ENCODE assay signal across 8 mouse cellular contexts in genomic region chr10:80931153-80931671, GRCm38 (mm10). TPM values are rescaled to one million over a fixed set of nuclear protein-coding genes. Genes with fewer than 3 reads are reported as not detected.
A peak's percentile ranks its signal among the peaks of the same experiment; 100 is the strongest.
DNase-seq lines count a peak whose midpoint lies in the region; ATAC-seq and TF ChIP-seq lines count a peak whose summit lies in the region.

No protein-coding gene starts in this region.

- DNase-seq in gastrocnemius, adult 18-20 months (ENCODE audit: low spot score) = peak; percentile 81
- DNase-seq in gastrocnemius, postnatal 4 days (ENCODE audit: low spot score in 2 of 2) = no peak
- DNase-seq in G1E (ENCODE audit: low spot score) = no peak
- peak; percentile 55 for DNase-seq in gastrocnemius, postnatal 10 days
- peak; percentile 64 for DNase-seq in kidney, adult 2 months
- no peak for DNase-seq in layer of hippocampus, adult 9-11 months
- no peak for DNase-seq in frontal cortex, postnatal 14 days (ENCODE audit: low spot score in 2 of 2)

- TF ChIP-seq CTCF in G1E (IDR thresholded peaks at IDR 0.05; ENCODE audit: low read depth, low read length) = no peak
- TF ChIP-seq CTCF in kidney, adult 2 months (conservative IDR thresholded peaks at IDR 0.05; ENCODE audit: insufficient read depth, insufficient read length, low read depth, low read length) = no peak

- TF ChIP-seq POLR2A in kidney, adult 2 months (IDR thresholded peaks at IDR 0.05; ENCODE audit: low read depth, low read length) = no peak

- no peak for ATAC-seq in G1E (ENCODE audit: extremely low read depth, insufficient number of reproducible peaks, low FRiP score, poor library complexity, severe bottlenecking)
- ATAC-seq in midbrain, embryonic 13.5 days = no peak

- no peak overlapping the region for H3K27ac ChIP-seq in kidney, adult 2 months (ENCODE audit: insufficient read depth, low read depth, low read length)
- no peak overlapping the region for H3K27ac ChIP-seq in midbrain, embryonic 13.5 days

- H3K4me3 ChIP-seq in G1E (ENCODE audit: low read depth, low read length) = peak overlapping the region; percentile 77
- H3K4me3 ChIP-seq in kidney, adult 2 months (ENCODE audit: insufficient read depth, low read depth, low read length) = peak overlapping the region; percentile 71
- H3K4me3 ChIP-seq in midbrain, embryonic 13.5 days (replicated peaks) = peak overlapping the region; percentile 42

- WGBS in kidney, adult 2 months = 26% methylated on average over 14 of the region's 14 CpGs
- WGBS in midbrain, embryonic 13.5 days = 1% methylated on average over 11 of the region's 14 CpGs

- H3K4me2 ChIP-seq in midbrain, embryonic 13.5 days (replicated peaks) = peak overlapping the region; percentile 79

- peaks cover 63% of the 10 kb centered on the region for H3K4me1 ChIP-seq in G1E (ENCODE audit: insufficient read depth, low read depth, low read length)
- H3K4me1 ChIP-seq in kidney, adult 2 months (ENCODE audit: control insufficient read depth, insufficient read depth, low read length) = peaks cover 8% of the 10 kb centered on the region; the same call in 1 of the 2 replicates
- H3K4me1 ChIP-seq in midbrain, embryonic 13.5 days (replicated peaks) = peaks cover 58% of the 10 kb centered on the region

- H3K9me3 ChIP-seq in G1E (replicated peaks) = no peaks in the 10 kb centered on the region
- H3K9me3 ChIP-seq in midbrain, embryonic 13.5 days = no peaks in the 10 kb centered on the region

- H3K36me3 ChIP-seq in G1E (replicated peaks) = no peaks in the 10 kb centered on the region
- H3K36me3 ChIP-seq in kidney, adult 2 months (ENCODE audit: control insufficient read depth, insufficient read depth, low read length) = no peaks in the 10 kb centered on the region
- no peaks in the 10 kb centered on the region for H3K36me3 ChIP-seq in midbrain, embryonic 13.5 days

- H3K9ac ChIP-seq in midbrain, embryonic 13.5 days (replicated peaks) = peak overlapping the region; percentile 56; the same call in 1 of the 2 replicates

- peaks cover 57% of the 10 kb centered on the region for H3K27me3 ChIP-seq in G1E (ENCODE audit: insufficient read depth, low read length)
- H3K27me3 ChIP-seq in kidney, adult 2 months (replicated peaks; ENCODE audit: control insufficient read depth, insufficient read depth, low read length) = no peaks in the 10 kb centered on the region
- peaks cover 60% of the 10 kb centered on the region for H3K27me3 ChIP-seq in midbrain, embryonic 13.5 days

RNA-seq across cellular contexts. Expression of gene Gadd45b, which starts 1.3 kb away (rescaled TPM):
- total RNA-seq in gastrocnemius, adult 18-20 months (2021) = 10 to 100 TPM; 17.3 to 25.0 TPM
- 10 to 100 TPM; 13.5 to 16.3 TPM for total RNA-seq in gastrocnemius, postnatal 4 days (2021)
- total RNA-seq in G1E (2014; fragmentation: Nextera tagmentation) = 2.1 and 5.7 TPM in 2 replicates
- 1.1 and 1.9 TPM in 2 replicates for total RNA-seq in G1E (2017)
- 2.8 and 3.7 TPM in 2 replicates for polyA plus RNA-seq in G1E (2012)
- 10 to 100 TPM in 1 of 2 experiments, 1 to 10 TPM in 1; 9.0 to 15.9 TPM for total RNA-seq in gastrocnemius, postnatal 10 days (2021)
- 10.1 and 11.3 TPM in 2 replicates for polyA plus RNA-seq in kidney, adult 2 months (2012; rRNA removed)
- 4.0 and 4.9 TPM in 2 replicates for polyA plus RNA-seq in midbrain, embryonic 13.5 days (2015; fragmentation: Nextera tagmentation; extraction: Ambion mirVana)

RNA-seq across cellular contexts. Expression of gene Lmnb2, which starts 13.2 kb away (rescaled TPM):
- 1 to 10 TPM; 2.7 to 3.2 TPM for total RNA-seq in gastrocnemius, adult 18-20 months (2021)
- 10 to 100 TPM; 46.8 to 50.5 TPM for total RNA-seq in gastrocnemius, postnatal 4 days (2021)
- total RNA-seq in G1E (2014; fragmentation: Nextera tagmentation) (3.0 and 3.1 TPM in 2 replicates), G1E (2017) (4.8 and 5.5 TPM in 2 replicates)
- polyA plus RNA-seq in G1E (2012) = 10.2 and 11.9 TPM in 2 replicates
- 10 to 100 TPM; 24.0 to 28.1 TPM for total RNA-seq in gastrocnemius, postnatal 10 days (2021)
- 8.5 and 10.1 TPM in 2 replicates for polyA plus RNA-seq in kidney, adult 2 months (2012; rRNA removed)
- polyA plus RNA-seq in midbrain, embryonic 13.5 days (2015; fragmentation: Nextera tagmentation; extraction: Ambion mirVana) = 46.9 and 48.2 TPM in 2 replicates

RNA-seq across cellular contexts. Expression of gene Timm13, which starts 30.4 kb away (rescaled TPM):
- total RNA-seq in gastrocnemius, adult 18-20 months (2021) = 100 to 1,000 TPM; 109 to 127 TPM
- 100 to 1,000 TPM; 120 to 134 TPM for total RNA-seq in gastrocnemius, postnatal 4 days (2021)
- total RNA-seq in G1E (2014; fragmentation: Nextera tagmentation) (34.0 and 51.2 TPM in 2 replicates), G1E (2017) (70.4 and 75.5 TPM in 2 replicates)
- polyA plus RNA-seq in G1E (2012) = 295 and 345 TPM in 2 replicates
- total RNA-seq in gastrocnemius, postnatal 10 days (2021) = 100 to 1,000 TPM; 113 to 127 TPM
- 375 and 474 TPM in 2 replicates for polyA plus RNA-seq in kidney, adult 2 months (2012; rRNA removed)
- polyA plus RNA-seq in midbrain, embryonic 13.5 days (2015; fragmentation: Nextera tagmentation; extraction: Ambion mirVana) = 331 TPM in 2 replicates

RNA-seq across cellular contexts. Expression of gene Tmprss9, which starts 59.6 kb away (rescaled TPM):
- not detected for total RNA-seq in gastrocnemius, adult 18-20 months (2021)
- total RNA-seq in gastrocnemius, postnatal 4 days (2021) = under 1 TPM in 1 of 2 experiments, not detected in 1; 0.10 TPM
- total RNA-seq in G1E (2014; fragmentation: Nextera tagmentation) = not detected in 2 replicates
- total RNA-seq in G1E (2017) = 0.05 and 0.06 TPM in 2 replicates
- 0.02 TPM in 1 of 2 replicates, not detected in the other for polyA plus RNA-seq in G1E (2012)
- under 1 TPM in 1 of 2 experiments, not detected in 1; 0.07 TPM for total RNA-seq in gastrocnemius, postnatal 10 days (2021)
- polyA plus RNA-seq in kidney, adult 2 months (2012; rRNA removed) = 0.33 and 0.52 TPM in 2 replicates
- polyA plus RNA-seq in midbrain, embryonic 13.5 days (2015; fragmentation: Nextera tagmentation; extraction: Ambion mirVana) = 0.15 and 0.31 TPM in 2 replicates

Comparison
In these comparisons a context has a peak if more than half of its experiments do, and no peak if none do; other contexts are left out.
1. DNase-seq: peak in gastrocnemius, adult 18-20 months (single experiment), gastrocnemius, postnatal 10 days (single experiment) and kidney, adult 2 months (single experiment); none in gastrocnemius, postnatal 4 days (0 of 2), G1E (single experiment), layer of hippocampus, adult 9-11 months (single experiment) and frontal cortex, postnatal 14 days (0 of 2).
2. Peak in every context shown above with its lines, with median percentiles within 50 percentile points of each other: H3K4me3 ChIP-seq.